Mouse (Mus musculus) lung, embryonic 15.5 days (tissue): ENCODE data around the gene Lmntd1. TPM values are rescaled to one million over a fixed set of nuclear protein-coding genes. Genes with fewer than 3 reads are reported as not detected.
A peak's percentile ranks its signal among the peaks of the same experiment; 100 is the strongest.

Source experiments
- ATAC-seq: fragments of 200-750 bp; cut with Nextera tagmentation; 2 replicates; pipeline ENCODE4 v1.8.0; 2017; ENCODE audit warnings: moderate number of reproducible peaks, borderline replicate concordance; ENCODE audit not compliant: low FRiP score, low TSS enrichment; ENCODE audit errors: extremely low read depth
- H3K27ac ChIP-seq: fragments of 300-500 bp; sonication (generic); 2 replicates; pipeline ENCODE4 v1.5.1; 2015; ENCODE audit warnings: moderate library complexity, mild to moderate bottlenecking, inconsistent platforms
- H3K27me3 ChIP-seq: fragments of 300-500 bp; sonication (generic); 2 replicates; pipeline ENCODE4 v1.6.1; 2015; ENCODE audit warnings: inconsistent platforms
- H3K36me3 ChIP-seq: fragments of 300-500 bp; sonication (generic); 2 replicates; pipeline ENCODE4 v1.6.1; 2015; ENCODE audit warnings: inconsistent platforms
- H3K4me1 ChIP-seq: fragments of 300-500 bp; sonication (generic); 2 replicates; pipeline ENCODE4 v1.6.1; 2015; ENCODE audit warnings: inconsistent platforms
- H3K4me2 ChIP-seq: fragments of 300-500 bp; sonication (generic); 2 replicates; pipeline ENCODE4 v1.6.1; 2015; ENCODE audit warnings: inconsistent platforms, mild to moderate bottlenecking, moderate library complexity
- H3K4me3 ChIP-seq: fragments of 300-500 bp; sonication (generic); 2 replicates; pipeline ENCODE4 v1.5.1; 2015; ENCODE audit warnings: mild to moderate bottlenecking, inconsistent platforms
- H3K9ac ChIP-seq: fragments of 300-500 bp; sonication (generic); 2 replicates; pipeline ENCODE4 v1.6.1; 2015; ENCODE audit warnings: inconsistent platforms
- H3K9me3 ChIP-seq: fragments of 300-500 bp; sonication (generic); 2 replicates; pipeline ENCODE4 v1.6.1; 2016; ENCODE audit warnings: inconsistent platforms
- WGBS: fragments of 180-500 bp; shearing (Covaris S2); methylation state at CpG from one replicate; pipeline ENCODE4 v1.1.7; 2015; 5-methylcytosine and 5-hydroxymethylcytosine counted together
- polyA plus RNA-seq: library from polyadenylated mRNA; unstranded; fragments of >200 nt; fragmentation: Nextera tagmentation; extraction: Ambion mirVana; gene quantifications from 2 replicates; pipeline ENCODE4 v1.2.1, GENCODE M21; 2015

The Lmntd1 gene
- polyA plus RNA-seq, 1 experiment from 2014 or later: 1.9 TPM

- ATAC-seq: peak; percentile 41; the same call in 1 of the 2 replicates
- Histone ChIP-seq H3K4me3 (no peak overlapping the region), H3K36me3 (no peaks in the 10 kb centered on the region), H3K27ac (no peak overlapping the region; the same call in 1 of the 2 replicates), H3K9me3 (no peaks in the 10 kb centered on the region), H3K4me1 (peaks cover 10% of the 10 kb centered on the region), H3K9ac (no peak overlapping the region), H3K4me2 (no peak overlapping the region), H3K27me3 (no peaks in the 10 kb centered on the region)
- 55% methylated on average over 18 of the region's 18 CpGs for WGBS
Measured at GRCm38 (mm10) chr6:145441416-145442110, 172.6 kb downstream of the Lmntd1 start.

GRCm38 (mm10) chr6:145438851-145439250, 175.3 kb downstream of the Lmntd1 start:
- Histone ChIP-seq H3K27me3 (no peaks in the 10 kb centered on the region), H3K4me3 (no peak overlapping the region), H3K4me1 (no peaks in the 10 kb centered on the region; the same call in 1 of the 2 replicates), H3K36me3 (no peaks in the 10 kb centered on the region), H3K27ac (no peak overlapping the region), H3K4me2 (no peak overlapping the region), H3K9me3 (no peaks in the 10 kb centered on the region), H3K9ac (no peak overlapping the region)
- 61% methylated on average over 5 of the region's 5 CpGs for WGBS
- ATAC-seq: no peak

GRCm38 (mm10) chr6:145435764-145436163, 178.4 kb downstream of the Lmntd1 start:
- H3K4me3 ChIP-seq: no peak overlapping the region
- no peak overlapping the region for H3K4me2 ChIP-seq
- no peaks in the 10 kb centered on the region for H3K9me3 ChIP-seq
- no peaks in the 10 kb centered on the region for H3K36me3 ChIP-seq
- WGBS: 72% methylated on average over 10 of the region's 10 CpGs
- peaks cover 3% of the 10 kb centered on the region; the same call in 1 of the 2 replicates for H3K4me1 ChIP-seq
- no peaks in the 10 kb centered on the region for H3K27me3 ChIP-seq
- no peak for ATAC-seq
- H3K27ac ChIP-seq: no peak overlapping the region
- H3K9ac ChIP-seq: no peak overlapping the region

- H3K27ac ChIP-seq: no peak overlapping the region
- no peak for ATAC-seq
- no peaks in the 10 kb centered on the region for H3K27me3 ChIP-seq
- no peak overlapping the region for H3K9ac ChIP-seq
- no peak overlapping the region for H3K4me2 ChIP-seq
- 89% methylated on average over 1 of the region's 1 CpGs for WGBS
- H3K4me1 ChIP-seq: peaks cover 3% of the 10 kb centered on the region; the same call in 1 of the 2 replicates
- H3K36me3 ChIP-seq: no peaks in the 10 kb centered on the region
- no peaks in the 10 kb centered on the region for H3K9me3 ChIP-seq
- no peak overlapping the region for H3K4me3 ChIP-seq
Measured at GRCm38 (mm10) chr6:145435156-145435555, 179.0 kb downstream of the Lmntd1 start.

GRCm38 (mm10) chr6:145433897-145434296, 180.2 kb downstream of the Lmntd1 start:
- Histone ChIP-seq H3K27ac (no peak overlapping the region), H3K9ac (no peak overlapping the region), H3K36me3 (no peaks in the 10 kb centered on the region), H3K4me1 (0 out of 2 replicates have a peak, but pooled peaks cover 3% of the 10 kb centered on the region), H3K27me3 (no peaks in the 10 kb centered on the region), H3K9me3 (no peaks in the 10 kb centered on the region), H3K4me2 (no peak overlapping the region), H3K4me3 (no peak overlapping the region)
- ATAC-seq: no peak
- WGBS: 81% methylated on average over 8 of the region's 8 CpGs

- no peak overlapping the region for H3K4me3 ChIP-seq
- ATAC-seq: no peak
- no peak overlapping the region for H3K9ac ChIP-seq
- no peaks in the 10 kb centered on the region for H3K36me3 ChIP-seq
- H3K27me3 ChIP-seq: no peaks in the 10 kb centered on the region; the same call in 1 of the 2 replicates
- H3K9me3 ChIP-seq: no peaks in the 10 kb centered on the region
- 74% methylated on average over 11 of the region's 11 CpGs for WGBS
- H3K4me2 ChIP-seq: no peak overlapping the region
- H3K27ac ChIP-seq: no peak overlapping the region
- H3K4me1 ChIP-seq: 0 out of 2 replicates have a peak, but pooled peaks cover 3% of the 10 kb centered on the region
Measured at GRCm38 (mm10) chr6:145432711-145433708, 181.1 kb downstream of the Lmntd1 start.

GRCm38 (mm10) chr6:145431747-145432146, 182.4 kb downstream of the Lmntd1 start:
- Histone ChIP-seq H3K27me3 (no peaks in the 10 kb centered on the region; the same call in 1 of the 2 replicates), H3K9me3 (no peaks in the 10 kb centered on the region), H3K4me2 (peak overlapping the region; percentile 14; the same call in 1 of the 2 replicates), H3K27ac (no peak overlapping the region), H3K4me1 (0 out of 2 replicates have a peak, but pooled peaks cover 3% of the 10 kb centered on the region), H3K4me3 (no peak overlapping the region), H3K9ac (no peak overlapping the region), H3K36me3 (no peaks in the 10 kb centered on the region)
- 35% methylated on average over 14 of the region's 14 CpGs for WGBS
- ATAC-seq: no peak

GRCm38 (mm10) chr6:145427411-145427810, 186.7 kb downstream of the Lmntd1 start:
- WGBS: 31% methylated on average over 15 of the region's 15 CpGs
- Histone ChIP-seq H3K9me3 (no peaks in the 10 kb centered on the region), H3K27ac (no peak overlapping the region), H3K4me1 (no peaks in the 10 kb centered on the region), H3K36me3 (no peaks in the 10 kb centered on the region), H3K9ac (no peak overlapping the region), H3K4me2 (no peak overlapping the region; the same call in 1 of the 2 replicates), H3K4me3 (no peak overlapping the region), H3K27me3 (no peaks in the 10 kb centered on the region; the same call in 1 of the 2 replicates)
- no peak for ATAC-seq

GRCm38 (mm10) chr6:145426501-145426900, 187.6 kb downstream of the Lmntd1 start:
- Histone ChIP-seq H3K4me1 (no peaks in the 10 kb centered on the region), H3K4me2 (no peak overlapping the region), H3K9me3 (no peaks in the 10 kb centered on the region), H3K27me3 (no peaks in the 10 kb centered on the region; the same call in 1 of the 2 replicates), H3K4me3 (no peak overlapping the region), H3K27ac (no peak overlapping the region), H3K36me3 (no peaks in the 10 kb centered on the region), H3K9ac (no peak overlapping the region)
- 60% methylated on average over 10 of the region's 10 CpGs for WGBS
- no peak for ATAC-seq

GRCm38 (mm10) chr6:145424156-145424555, 190.0 kb downstream of the Lmntd1 start:
- Histone ChIP-seq H3K9ac (no peak overlapping the region), H3K27me3 (no peaks in the 10 kb centered on the region; the same call in 1 of the 2 replicates), H3K4me2 (no peak overlapping the region), H3K36me3 (no peaks in the 10 kb centered on the region), H3K4me1 (no peaks in the 10 kb centered on the region), H3K9me3 (no peaks in the 10 kb centered on the region), H3K4me3 (no peak overlapping the region), H3K27ac (no peak overlapping the region)
- ATAC-seq: no peak
- 50% methylated on average over 1 of the region's 1 CpGs for WGBS

- no peaks in the 10 kb centered on the region for H3K36me3 ChIP-seq
- H3K4me1 ChIP-seq: no peaks in the 10 kb centered on the region
- H3K27ac ChIP-seq: no peak overlapping the region
- H3K27me3 ChIP-seq: no peaks in the 10 kb centered on the region; the same call in 1 of the 2 replicates
- no peaks in the 10 kb centered on the region for H3K9me3 ChIP-seq
- 69% methylated on average over 12 of the region's 12 CpGs for WGBS
- no peak for ATAC-seq
- no peak overlapping the region for H3K9ac ChIP-seq
- H3K4me2 ChIP-seq: no peak overlapping the region
- no peak overlapping the region for H3K4me3 ChIP-seq
Measured at GRCm38 (mm10) chr6:145423484-145423883, 190.6 kb downstream of the Lmntd1 start.
